Mouse (Mus musculus) myocyte (in vitro differentiated cells): ENCODE measurements around the gene Glyctk. TPM values are rescaled to one million over a fixed set of nuclear protein-coding genes. Genes with fewer than 3 reads are reported as not detected.

ENCODE experiments used
- H3K27me3 ChIP-seq: one replicate; pipeline ENCODE4 v1.6.1; 2011; ENCODE audit not compliant: control insufficient read depth, insufficient read depth, insufficient read length
- H3K36me3 ChIP-seq: one replicate; pipeline ENCODE4 v1.6.1; 2011; ENCODE audit not compliant: control insufficient read depth, insufficient read depth
- H3K4me2 ChIP-seq: one replicate; pipeline ENCODE4 v1.6.1; 2011; ENCODE audit warnings: low read depth, control low read depth
- H3K4me3 ChIP-seq: one replicate; pipeline ENCODE4 v1.5.1; 2011; ENCODE audit warnings: mild to moderate bottlenecking, control low read depth, moderate library complexity
- H3K79me2 ChIP-seq: one replicate; pipeline ENCODE4 v1.6.1; 2011; ENCODE audit not compliant: control insufficient read depth, insufficient read depth
- H3ac ChIP-seq: one replicate; pipeline ENCODE4 v1.6.1; 2011; ENCODE audit not compliant: control insufficient read depth, insufficient read length
- CEBPB ChIP-seq: IDR thresholded peaks from 2 replicates; pipeline ENCODE4 v1.6.1; 2011; ENCODE audit warnings: mild to moderate bottlenecking, moderate library complexity; ENCODE audit not compliant: poor library complexity, insufficient read depth, severe bottlenecking
- E2F4 ChIP-seq: IDR thresholded peaks from one replicate; pipeline ENCODE4 v1.6.1; 2011; ENCODE audit warnings: mild to moderate bottlenecking, control low read depth, moderate library complexity; ENCODE audit not compliant: insufficient read depth
- MAX ChIP-seq: IDR thresholded peaks from one replicate; pipeline ENCODE4 v1.6.1; 2011; ENCODE audit warnings: low read depth, mild to moderate bottlenecking, control low read depth
- MYOD1 ChIP-seq, 3 experiments: IDR thresholded peaks; one replicate each; pipeline ENCODE4 v1.6.1; 2011; ENCODE audit warnings: control low read depth in 2 of 3, low read depth in 2 of 3, mild to moderate bottlenecking in 2 of 3, moderate library complexity in 1 of 3; ENCODE audit not compliant: insufficient read length in 2 of 3, control insufficient read depth in 1 of 3
- MYOG ChIP-seq, 3 experiments: IDR thresholded peaks; one replicate each; pipeline ENCODE4 v1.6.1; 2011; ENCODE audit warnings: control low read depth in 2 of 3, low read depth in 2 of 3, mild to moderate bottlenecking in 2 of 3; ENCODE audit not compliant: insufficient read length in 2 of 3, control insufficient read depth in 1 of 3, insufficient read depth in 1 of 3
- POLR2A ChIP-seq: IDR thresholded peaks from one replicate; pipeline ENCODE4 v1.6.1; 2011; ENCODE audit warnings: low read depth, mild to moderate bottlenecking, control low read depth, moderate library complexity; ENCODE audit not compliant: insufficient read length
- POLR2AphosphoS2 ChIP-seq: IDR thresholded peaks from one replicate; pipeline ENCODE4 v1.6.1; 2011; ENCODE audit warnings: low read depth, control low read depth; ENCODE audit not compliant: insufficient read length
- REST ChIP-seq: IDR thresholded peaks from one replicate; pipeline ENCODE4 v1.6.1; 2011; ENCODE audit warnings: mild to moderate bottlenecking, control low read depth, moderate library complexity; ENCODE audit not compliant: insufficient read depth, insufficient read length
- SRF ChIP-seq: IDR thresholded peaks from one replicate; pipeline ENCODE4 v1.6.1; 2011; ENCODE audit warnings: low read depth; ENCODE audit not compliant: control insufficient read depth, insufficient read length
- TCF12 ChIP-seq: IDR thresholded peaks from one replicate; pipeline ENCODE4 v1.6.1; 2011; ENCODE audit warnings: mild to moderate bottlenecking, control low read depth; ENCODE audit not compliant: poor library complexity, insufficient read depth, severe bottlenecking
- TCF3 ChIP-seq: IDR thresholded peaks from one replicate; pipeline ENCODE4 v1.6.1; 2011; ENCODE audit warnings: low read depth, control low read depth; ENCODE audit not compliant: insufficient read length
- USF1 ChIP-seq: IDR thresholded peaks from one replicate; pipeline ENCODE4 v1.6.1; 2011; ENCODE audit warnings: low read depth, mild to moderate bottlenecking, control low read depth, moderate library complexity
- polyA plus RNA-seq: library from polyadenylated mRNA; unstranded; fragments of >200 nt; fragmentation: generic; extraction: Trizol; gene quantifications from one replicate; pipeline ENCODE4 v1.2.1, GENCODE M21; 2012; ENCODE audit warnings: missing spikeins

Gene Glyctk
- polyA plus RNA-seq, 1 experiment: 1.1 TPM

- Histone ChIP-seq H3K27me3 (no peaks in the 10 kb centered on the region), H3K4me3 (no peak overlapping the region), H3K4me2 (no peak overlapping the region), H3K79me2 (peaks cover 19% of the 10 kb centered on the region), H3ac (no peak overlapping the region), H3K36me3 (peaks cover 67% of the 10 kb centered on the region)
- no peak for TF ChIP-seq E2F4
- no peak for TF ChIP-seq POLR2AphosphoS2
- no peak for TF ChIP-seq POLR2A
- TF ChIP-seq SRF: no peak
- TF ChIP-seq USF1: no peak
- no peak for TF ChIP-seq TCF12
- TF ChIP-seq MYOG (IDR thresholded peaks at IDR 0.05; ENCODE audit: control insufficient read depth in 1 of 3, insufficient read depth in 1 of 3, insufficient read length in 2 of 3, low read depth in 2 of 3): no peak
- no peak for TF ChIP-seq MAX
- TF ChIP-seq CEBPB: no peak
- TF ChIP-seq REST: no peak
- TF ChIP-seq MYOD1 (IDR thresholded peaks at IDR 0.05; ENCODE audit: control insufficient read depth in 1 of 3, insufficient read length in 2 of 3, low read depth in 2 of 3): no peak
- TF ChIP-seq TCF3: no peak
Measured at GRCm38 (mm10) chr9:106183996-106184395, 26.1 kb upstream of the Glyctk start.

- no peak overlapping the region for H3ac ChIP-seq
- peaks cover 21% of the 10 kb centered on the region for H3K79me2 ChIP-seq
- no peak for TF ChIP-seq TCF12
- no peak for TF ChIP-seq CEBPB
- TF ChIP-seq MAX: no peak
- TF ChIP-seq REST: no peak
- no peak for TF ChIP-seq MYOG (IDR thresholded peaks at IDR 0.05; ENCODE audit: control insufficient read depth in 1 of 3, insufficient read depth in 1 of 3, insufficient read length in 2 of 3, low read depth in 2 of 3)
- TF ChIP-seq POLR2AphosphoS2: no peak
- TF ChIP-seq TCF3: no peak
- no peak for TF ChIP-seq USF1
- TF ChIP-seq POLR2A: no peak
- no peak for TF ChIP-seq E2F4
- TF ChIP-seq SRF: no peak
- TF ChIP-seq MYOD1 (IDR thresholded peaks at IDR 0.05; ENCODE audit: control insufficient read depth in 1 of 3, insufficient read length in 2 of 3, low read depth in 2 of 3): no peak
- H3K4me2 ChIP-seq: no peak overlapping the region
- H3K36me3 ChIP-seq: peaks cover 58% of the 10 kb centered on the region
- H3K4me3 ChIP-seq: no peak overlapping the region
- H3K27me3 ChIP-seq: no peaks in the 10 kb centered on the region
Measured at GRCm38 (mm10) chr9:106182146-106182545, 24.2 kb upstream of the Glyctk start.

GRCm38 (mm10) chr9:106179964-106180363 is 22.0 kb upstream of the Glyctk start:
- H3K4me3 ChIP-seq: no peak overlapping the region
- peaks cover 43% of the 10 kb centered on the region for H3K79me2 ChIP-seq
- TF ChIP-seq MAX: no peak
- TF ChIP-seq POLR2A: no peak
- TF ChIP-seq MYOD1 (IDR thresholded peaks at IDR 0.05; ENCODE audit: control insufficient read depth in 1 of 3, insufficient read length in 2 of 3, low read depth in 2 of 3): no peak
- no peak for TF ChIP-seq E2F4
- TF ChIP-seq CEBPB: no peak
- no peak for TF ChIP-seq USF1
- TF ChIP-seq TCF12: no peak
- no peak for TF ChIP-seq POLR2AphosphoS2
- no peak for TF ChIP-seq REST
- TF ChIP-seq SRF: no peak
- no peak for TF ChIP-seq TCF3
- no peak for TF ChIP-seq MYOG (IDR thresholded peaks at IDR 0.05; ENCODE audit: control insufficient read depth in 1 of 3, insufficient read depth in 1 of 3, insufficient read length in 2 of 3, low read depth in 2 of 3)
- H3K27me3 ChIP-seq: no peaks in the 10 kb centered on the region
- H3K36me3 ChIP-seq: peaks cover 58% of the 10 kb centered on the region
- no peak overlapping the region for H3ac ChIP-seq
- no peak overlapping the region for H3K4me2 ChIP-seq

GRCm38 (mm10) chr9:106179454-106179853 is 21.5 kb upstream of the Glyctk start:
- TF ChIP-seq E2F4: no peak
- TF ChIP-seq POLR2AphosphoS2: no peak
- no peak for TF ChIP-seq MYOG (IDR thresholded peaks at IDR 0.05; ENCODE audit: control insufficient read depth in 1 of 3, insufficient read depth in 1 of 3, insufficient read length in 2 of 3, low read depth in 2 of 3)
- no peak for TF ChIP-seq USF1
- TF ChIP-seq SRF: no peak
- TF ChIP-seq MAX: no peak
- TF ChIP-seq TCF3: no peak
- TF ChIP-seq MYOD1 (IDR thresholded peaks at IDR 0.05; ENCODE audit: control insufficient read depth in 1 of 3, insufficient read length in 2 of 3, low read depth in 2 of 3): no peak
- TF ChIP-seq REST: no peak
- TF ChIP-seq CEBPB: no peak
- TF ChIP-seq TCF12: no peak
- TF ChIP-seq POLR2A: no peak
- Histone ChIP-seq H3ac (no peak overlapping the region), H3K27me3 (no peaks in the 10 kb centered on the region)

GRCm38 (mm10) chr9:106177799-106178198 is 19.9 kb upstream of the Glyctk start:
- Histone ChIP-seq H3ac (no peak overlapping the region), H3K4me2 (no peak overlapping the region), H3K27me3 (no peaks in the 10 kb centered on the region), H3K4me3 (no peak overlapping the region), H3K79me2 (peaks cover 65% of the 10 kb centered on the region), H3K36me3 (peaks cover 42% of the 10 kb centered on the region)
- TF ChIP-seq SRF (no peak), CEBPB (no peak)

More at GRCm38 (mm10) chr9:106179454-106179853, 21.5 kb upstream of the Glyctk start:
- Histone ChIP-seq H3K4me2 (no peak overlapping the region), H3K79me2 (peaks cover 48% of the 10 kb centered on the region), H3K4me3 (no peak overlapping the region), H3K36me3 (peaks cover 55% of the 10 kb centered on the region)
